Mouse (Mus musculus) retina, adult 2 months (tissue): ENCODE data around the gene Mov10.
"Not testable (repeated sequence)": the region's sequence is repeated elsewhere in the genome, so short reads cannot be mapped to it uniquely, and the experiment has no call there.

Source experiments
- DNase-seq: peaks from one replicate; pipeline ENCODE4 v3.0.0-alpha.2; 2012; ENCODE audit warnings: low read depth, low spot score

Mov10 gene

GRCm38 (mm10) chr3:104780561-104781420 is 37.6 kb downstream of the Mov10 start, which contains the start of gene Ppm1j:
Gene Ppm1j (plus strand): TSS chr3:104781056.
- DNase-seq: no peak

GRCm38 (mm10) chr3:104779949-104780348 is 38.4 kb downstream of the Mov10 start:
- DNase-seq: no peak

- no peak for DNase-seq
Measured at GRCm38 (mm10) chr3:104777342-104777741, 41.0 kb downstream of the Mov10 start.

- peak; percentile 68 for DNase-seq
Measured at GRCm38 (mm10) chr3:104773301-104773700, 45.1 kb downstream of the Mov10 start.

- no peak for DNase-seq
Measured at GRCm38 (mm10) chr3:104771460-104771859, 46.9 kb downstream of the Mov10 start.

GRCm38 (mm10) chr3:104770918-104771317 is 47.4 kb downstream of the Mov10 start:
- no peak for DNase-seq

- no peak for DNase-seq
Measured at GRCm38 (mm10) chr3:104770035-104770434, 48.3 kb downstream of the Mov10 start.

- DNase-seq: no peak
Measured at GRCm38 (mm10) chr3:104769135-104769534, 49.2 kb downstream of the Mov10 start.

- DNase-seq: no peak
Measured at GRCm38 (mm10) chr3:104767716-104768115, 50.6 kb downstream of the Mov10 start.

- DNase-seq: no peak
Measured at GRCm38 (mm10) chr3:104767141-104767540, 51.2 kb downstream of the Mov10 start.

- DNase-seq: no peak
Measured at GRCm38 (mm10) chr3:104765021-104765420, 53.3 kb downstream of the Mov10 start.

- not testable (repeated sequence) for DNase-seq
Measured at GRCm38 (mm10) chr3:104762103-104762863, 56.1 kb downstream of the Mov10 start.

GRCm38 (mm10) chr3:104758869-104759268 is 59.5 kb downstream of the Mov10 start:
- no peak for DNase-seq

GRCm38 (mm10) chr3:104758406-104758805 is 60.0 kb downstream of the Mov10 start:
- no peak for DNase-seq

- DNase-seq: not testable (repeated sequence)
Measured at GRCm38 (mm10) chr3:104752845-104753244, 65.5 kb downstream of the Mov10 start.
